Mouse (Mus musculus) left cerebral cortex, postnatal 4 days (tissue): ENCODE measurements around the gene Qdpr. TPM values are rescaled to one million over a fixed set of nuclear protein-coding genes. Genes with fewer than 3 reads are reported as not detected.
"Not testable (repeated sequence)": the region's sequence is repeated elsewhere in the genome, so short reads cannot be mapped to it uniquely, and the experiment has no call there.

Experiments
- DNase-seq: peaks from one replicate; pipeline ENCODE4 v3.0.0-alpha.2; 2022
- intact Hi-C: fragments of 180-260 bp; cut with DNase I; formaldehyde crosslinking; loops from one replicate; pipeline ENCODE4 v1.15.1; 2025
- total RNA-seq, 2 experiments: library from RNA; stranded (reverse); gene quantifications; 2 replicates each; pipeline ENCODE4 v1.2.3; 2021

The Qdpr gene
- total RNA-seq, 2 experiments from 2014 or later = 69.2 to 73.4 TPM

DNA sequence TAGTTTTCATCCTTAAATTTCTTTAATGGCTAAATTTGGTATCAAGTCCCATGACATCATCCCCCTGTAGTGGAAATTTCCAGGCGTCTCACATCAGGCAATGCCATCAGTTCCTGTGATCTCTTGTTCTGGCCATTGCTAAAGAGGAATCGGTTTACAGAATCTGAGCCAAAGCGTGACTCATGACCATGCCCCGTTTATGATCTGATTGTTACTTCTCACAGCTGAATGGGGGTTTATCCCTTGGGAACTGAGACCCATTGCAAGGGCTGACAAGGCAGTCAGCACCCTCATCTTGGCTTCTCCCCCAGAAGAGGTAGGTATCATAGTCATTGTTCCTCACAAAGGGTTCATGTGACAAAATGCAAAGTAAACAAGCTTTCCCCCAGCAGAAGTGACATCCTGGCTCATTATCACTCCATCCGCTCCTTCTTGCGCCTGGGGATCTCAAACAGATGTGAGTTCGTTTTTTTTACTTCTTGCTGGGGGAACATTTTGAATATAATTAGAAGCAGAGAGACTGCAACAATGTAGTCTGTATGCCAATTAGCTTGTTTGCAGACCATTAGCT is 22.9 kb upstream of the Qdpr start:
- DNase-seq = no peak
- intact Hi-C loops = loop anchor here (10.0 kb wide), 1 partner anchor 872 kb away; no protein-coding TSS in a partner anchor

DNA sequence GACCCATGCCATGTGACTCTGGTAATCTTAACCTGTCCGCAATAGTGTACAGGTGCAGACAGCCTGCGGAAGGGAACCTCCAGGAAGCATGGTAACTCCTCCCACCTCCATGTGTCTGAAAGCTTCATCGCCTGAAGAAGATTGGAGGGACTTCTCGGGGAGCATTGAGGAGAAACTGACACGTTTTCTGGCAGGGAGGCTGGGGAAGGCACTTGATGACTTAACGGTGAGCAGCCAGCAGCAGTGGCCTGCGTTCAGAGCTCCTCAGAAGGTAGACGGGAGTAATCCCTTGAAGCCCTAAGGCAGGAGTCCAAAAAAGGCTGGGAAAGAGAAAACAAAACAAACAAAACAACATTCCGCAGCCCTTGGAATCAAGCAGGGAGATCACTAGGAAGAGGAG is 4.4 kb upstream of the Qdpr start:
- intact Hi-C loops = no loop called here
- no peak for DNase-seq

DNA sequence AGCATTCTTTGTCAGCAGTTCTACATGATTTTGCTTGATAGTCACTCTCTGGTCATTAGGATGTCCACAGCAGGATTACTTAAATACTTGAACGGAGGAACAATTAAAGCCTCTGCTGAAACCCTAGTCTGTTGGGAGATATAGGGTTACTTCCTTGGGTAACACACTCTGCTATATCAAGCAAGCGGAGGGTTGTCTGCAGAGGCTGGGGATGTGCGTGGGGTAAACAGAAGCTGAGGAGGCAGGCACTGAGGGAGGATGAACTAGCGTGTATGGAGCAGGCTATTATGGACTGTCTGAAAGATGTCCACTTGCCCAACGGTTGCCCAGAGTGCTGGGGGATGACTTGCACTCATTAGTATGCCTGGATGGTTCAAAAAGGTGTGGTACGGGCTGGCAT is 3.4 kb upstream of the Qdpr start, which contains the start of gene Clrn2:
Gene Clrn2 (plus strand): TSS at position 301 of the 400 bp plus-strand sequence.
- no peak for DNase-seq
- intact Hi-C loops = no loop called here

GRCm38 (mm10) chr5:45449206-45449605 is 830 bp downstream of the Qdpr start:
- intact Hi-C loops = no loop called here
- DNase-seq = no peak

GRCm38 (mm10) chr5:45448676-45449075 is 1.4 kb downstream of the Qdpr start:
- intact Hi-C loops = no loop called here
- DNase-seq = no peak

DNA sequence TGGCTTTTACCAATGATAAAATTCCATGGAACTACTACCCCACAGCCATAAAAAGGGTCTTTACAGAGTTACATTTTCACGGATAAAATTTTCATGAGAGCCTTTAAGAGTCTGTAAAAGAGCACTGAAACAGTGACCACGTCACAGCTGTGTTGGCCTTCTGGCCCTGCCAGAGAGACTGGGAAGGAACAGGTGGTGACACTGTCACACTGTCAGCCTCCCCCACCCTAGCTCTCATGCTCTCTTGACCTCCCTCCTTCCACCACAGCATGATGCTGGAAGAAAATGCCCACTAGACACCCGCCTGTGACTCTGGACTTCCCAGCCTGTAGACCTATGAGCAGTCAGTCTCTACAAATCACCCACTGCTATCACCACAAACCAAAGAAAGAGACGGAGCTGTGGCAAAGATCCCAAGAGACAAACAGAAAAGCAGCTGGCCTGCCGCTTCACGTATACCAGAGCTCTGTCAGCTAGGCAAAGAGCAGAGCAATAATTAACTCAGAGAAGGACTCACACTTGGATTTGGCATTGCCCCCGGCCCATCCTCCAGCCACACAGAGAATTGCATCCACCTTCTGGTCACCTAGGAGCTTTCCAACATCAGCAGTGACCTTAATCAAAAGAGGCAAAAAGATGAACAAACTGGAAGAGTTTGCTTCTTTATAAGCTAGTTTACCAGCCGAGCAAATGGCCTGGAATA is 5.8 kb downstream of the Qdpr start:
- intact Hi-C loops = no loop called here
- DNase-seq = peak; percentile 17

GRCm38 (mm10) chr5:45441745-45442144 is 8.3 kb downstream of the Qdpr start:
- intact Hi-C loops = no loop called here
- no peak for DNase-seq

DNA sequence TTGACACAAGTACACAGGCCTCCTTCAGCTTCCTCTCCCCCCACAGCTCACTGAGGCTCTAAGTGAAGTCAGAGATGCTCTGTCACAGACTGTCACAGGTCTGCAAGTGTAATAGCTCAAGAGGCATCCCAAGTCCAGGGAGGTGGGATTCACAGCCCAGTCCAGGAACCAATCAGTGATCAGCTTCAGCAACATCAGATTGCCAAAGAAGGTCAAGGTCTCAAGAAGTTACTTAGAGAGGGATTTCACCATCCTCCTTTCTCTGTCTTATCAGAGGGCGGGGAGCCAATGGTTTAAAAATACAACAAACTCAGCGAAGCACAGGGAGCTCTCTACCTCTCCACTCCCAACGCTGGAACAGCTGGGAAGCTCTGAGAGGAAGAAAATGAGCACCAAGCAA is 8.9 kb downstream of the Qdpr start:
- DNase-seq = no peak
- intact Hi-C loops = no loop called here

- DNase-seq = peak; percentile 26
- intact Hi-C loops = no loop called here
These were observed 11.7 kb downstream of the Qdpr start for GRCm38 (mm10) chr5:45438301-45438700.

DNA sequence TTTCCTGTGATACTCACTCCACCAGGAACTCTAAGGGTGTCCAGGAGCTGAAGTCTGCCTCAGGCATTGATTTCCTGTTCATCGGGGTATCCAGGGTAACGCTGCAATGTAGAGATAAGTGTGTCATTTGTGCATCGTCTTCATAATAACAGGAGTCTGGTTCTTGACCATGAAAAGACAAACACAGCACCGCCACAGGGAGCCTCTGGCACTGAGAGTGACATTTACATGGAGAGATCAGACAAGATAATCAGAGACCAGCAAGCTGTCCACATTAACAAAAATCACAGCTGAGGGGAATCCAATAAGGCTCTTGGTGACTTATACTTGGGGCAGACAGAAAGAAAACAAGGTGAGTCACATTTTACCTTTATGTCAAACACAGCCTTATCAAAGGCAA is 12.2 kb downstream of the Qdpr start:
- DNase-seq = peak; percentile 45
- intact Hi-C loops = no loop called here

DNA sequence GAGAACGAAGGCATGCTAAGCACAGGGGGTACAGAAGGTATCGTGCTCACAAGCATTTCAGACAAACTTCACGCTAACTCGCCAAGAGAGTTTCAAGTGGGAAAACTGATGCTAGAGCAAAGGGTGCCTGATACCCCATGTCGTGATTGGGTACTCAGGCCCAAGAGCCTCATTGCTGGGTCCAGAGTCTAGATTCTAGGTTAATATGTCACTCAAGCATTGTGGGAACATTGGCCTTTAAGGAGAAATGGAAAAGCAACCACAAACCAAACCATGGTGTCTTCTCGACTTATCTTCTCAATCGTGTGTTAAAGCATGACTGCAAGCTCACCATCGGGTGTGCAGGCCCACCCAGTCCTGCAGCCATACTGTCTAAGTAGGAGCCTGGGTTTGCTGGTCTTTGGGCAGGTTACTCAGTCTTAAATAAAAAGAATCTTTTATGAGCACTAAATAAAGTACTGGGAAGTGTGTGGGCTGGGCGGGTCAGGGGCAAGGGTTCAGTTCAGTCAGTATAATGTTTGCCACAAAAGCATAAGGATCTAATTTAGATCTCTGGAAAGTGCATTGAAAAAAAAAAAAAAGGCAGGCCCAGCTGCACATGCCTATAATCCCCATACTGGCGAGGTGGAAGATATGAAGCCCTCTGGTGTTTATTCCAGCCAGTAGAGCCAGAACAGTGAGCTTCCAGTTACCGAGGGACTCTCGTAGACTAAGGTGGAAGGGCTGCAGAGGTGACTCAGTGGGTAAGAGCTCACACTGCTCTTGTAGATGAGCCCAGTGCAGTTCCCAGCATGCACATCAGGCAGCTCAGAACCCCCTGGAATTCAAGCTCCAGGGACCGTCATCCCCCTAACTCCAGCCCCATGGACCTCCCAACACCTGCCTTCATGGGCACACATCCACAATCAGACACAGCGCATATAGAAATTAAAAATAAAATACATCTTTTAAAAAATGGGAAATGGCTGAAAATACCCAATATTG is 13.8 kb downstream of the Qdpr start:
- no peak for DNase-seq
- intact Hi-C loops = no loop called here

- no peak for DNase-seq
- intact Hi-C loops = no loop called here
These were observed 22.1 kb downstream of the Qdpr start for GRCm38 (mm10) chr5:45427891-45428290.

- intact Hi-C loops = no loop called here
These were observed 23.5 kb downstream of the Qdpr start for GRCm38 (mm10) chr5:45426416-45427034.

DNA sequence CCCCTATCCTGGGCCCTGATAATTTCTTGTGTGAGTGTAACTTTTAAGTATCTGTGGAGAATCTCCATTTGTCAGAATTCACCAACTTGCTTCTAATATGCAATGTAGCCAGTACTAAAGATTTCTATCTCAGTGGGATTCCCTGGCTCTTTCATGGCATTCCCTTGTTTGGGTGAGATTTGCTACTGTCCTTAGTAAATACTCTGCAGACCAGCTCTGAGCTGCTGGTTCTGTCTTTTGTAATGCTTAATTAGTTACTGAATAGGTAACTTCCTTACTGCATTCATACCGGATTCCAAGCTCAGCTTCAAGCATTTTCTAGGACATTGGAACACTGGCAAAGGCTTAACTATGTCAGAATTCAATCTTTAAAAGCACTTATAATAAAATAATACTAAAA is 24.3 kb downstream of the Qdpr start:
- DNase-seq, intact Hi-C loops: not testable (repeated sequence)

More at GRCm38 (mm10) chr5:45426416-45427034, 23.5 kb downstream of the Qdpr start:
- no peak for DNase-seq

DNA sequence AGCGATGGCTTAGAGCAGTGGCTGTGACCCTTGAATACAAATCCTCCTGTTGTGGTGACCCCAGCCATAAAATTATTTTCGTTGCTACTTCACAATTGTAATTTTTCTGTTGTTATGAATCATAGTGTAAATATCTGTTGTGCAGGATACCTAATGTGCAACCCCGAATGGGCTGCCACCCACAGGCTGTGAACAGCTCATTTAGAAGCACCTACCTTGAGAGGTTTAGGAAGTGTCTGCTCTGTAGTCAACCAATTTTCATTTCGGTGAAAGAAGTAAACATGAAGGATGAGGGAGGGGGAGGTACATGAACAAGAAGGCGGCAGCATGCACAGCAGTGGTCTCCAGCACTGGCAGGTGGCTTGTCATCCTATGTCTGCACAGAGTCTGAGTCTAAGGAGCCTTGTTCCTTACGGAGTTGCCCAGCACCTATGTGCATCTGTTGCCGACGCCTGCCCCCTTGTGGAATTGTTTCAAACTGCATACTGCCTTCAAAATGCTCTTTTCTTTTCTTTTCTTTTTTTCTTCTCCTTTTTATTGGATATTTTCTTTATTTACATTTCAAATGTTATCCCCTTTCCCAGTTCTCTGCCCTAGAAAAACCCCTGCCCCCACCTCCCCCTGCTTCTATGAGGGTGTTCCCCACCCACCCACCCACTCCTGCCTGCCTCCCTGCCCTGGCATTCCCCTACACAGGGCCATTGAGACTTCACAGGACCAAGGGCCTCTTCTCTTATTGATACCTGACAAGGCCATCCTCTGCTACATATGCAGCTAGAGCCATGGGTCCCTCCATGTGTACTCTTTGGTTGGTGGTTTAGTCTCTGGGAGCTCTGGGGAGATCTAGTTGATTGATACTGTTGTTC is 25.8 kb downstream of the Qdpr start:
- peak; percentile 49 for DNase-seq
- intact Hi-C loops = loop anchor here (5.0 kb wide), 1 partner anchor 1142 kb away; no protein-coding TSS in a partner anchor

GRCm38 (mm10) chr5:45421881-45422844 is 27.9 kb downstream of the Qdpr start:
- intact Hi-C loops = loop anchor here (5.0 kb wide), 1 partner anchor 1140 kb away; no protein-coding TSS in a partner anchor
- no peak for DNase-seq

GRCm38 (mm10) chr5:45419841-45420638 is 30.0 kb downstream of the Qdpr start:
- no peak for DNase-seq
- intact Hi-C loops = loop anchor here (5.0 kb wide), 1 partner anchor 1138 kb away; no protein-coding TSS in a partner anchor
